Mouse (Mus musculus) neural tube, embryonic 15.5 days (tissue): Measurements from ENCODE around the gene Banf2. TPM values are rescaled to one million over a fixed set of nuclear protein-coding genes. Genes with fewer than 3 reads are reported as not detected.
A peak's percentile ranks its signal among the peaks of the same experiment; 100 is the strongest.

Source experiments
- ATAC-seq: fragments of 200-750 bp; cut with Nextera tagmentation; 2 replicates; pipeline ENCODE4 v1.8.0; 2017; ENCODE audit warnings: mild to moderate bottlenecking, moderate TSS enrichment, moderate library complexity; ENCODE audit not compliant: low FRiP score
- H3K27ac ChIP-seq: fragments of 300-500 bp; sonication (generic); replicated peaks from 2 replicates; pipeline ENCODE4 v1.5.1; 2015; ENCODE audit warnings: mild to moderate bottlenecking, inconsistent platforms
- H3K27me3 ChIP-seq: fragments of 300-500 bp; sonication (generic); replicated peaks from 2 replicates; pipeline ENCODE4 v1.6.1; 2015; ENCODE audit warnings: inconsistent platforms
- H3K36me3 ChIP-seq: fragments of 300-500 bp; sonication (generic); 2 replicates; pipeline ENCODE4 v1.6.1; 2015; ENCODE audit warnings: inconsistent platforms
- H3K4me1 ChIP-seq: fragments of 300-500 bp; sonication (generic); 2 replicates; pipeline ENCODE4 v1.6.1; 2015; ENCODE audit warnings: inconsistent platforms
- H3K4me2 ChIP-seq: fragments of 300-500 bp; sonication (generic); 2 replicates; pipeline ENCODE4 v1.6.1; 2015; ENCODE audit warnings: inconsistent platforms, mild to moderate bottlenecking, moderate library complexity
- H3K4me3 ChIP-seq: fragments of 300-500 bp; sonication (generic); replicated peaks from 2 replicates; pipeline ENCODE4 v1.5.1; 2015; ENCODE audit warnings: mild to moderate bottlenecking, inconsistent platforms
- H3K9ac ChIP-seq: fragments of 300-500 bp; sonication (generic); replicated peaks from 2 replicates; pipeline ENCODE4 v1.6.1; 2015; ENCODE audit warnings: mild to moderate bottlenecking, inconsistent platforms
- H3K9me3 ChIP-seq: fragments of 300-500 bp; sonication (generic); replicated peaks from 2 replicates; pipeline ENCODE4 v1.6.1; 2016; ENCODE audit warnings: inconsistent platforms
- WGBS: fragments of 180-500 bp; shearing (Covaris S2); methylation state at CpG from one replicate; pipeline ENCODE4 v1.1.7; 2015; ENCODE audit warnings: mixed read lengths; 5-methylcytosine and 5-hydroxymethylcytosine counted together
- polyA plus RNA-seq: library from polyadenylated mRNA; unstranded; fragments of >200 nt; fragmentation: Nextera tagmentation; extraction: Ambion mirVana; gene quantifications from 2 replicates; pipeline ENCODE4 v1.2.1, GENCODE M21; 2015

Banf2 gene
- polyA plus RNA-seq, 1 experiment from 2014 or later = not detected

GRCm38 (mm10) chr2:144030791-144031190 lies 2.1 kb upstream of the Banf2 start:
- Histone ChIP-seq H3K4me2 (no peak overlapping the region), H3K36me3 (no peaks in the 10 kb centered on the region), H3K27me3 (no peaks in the 10 kb centered on the region), H3K27ac (no peak overlapping the region), H3K9me3 (no peaks in the 10 kb centered on the region), H3K4me3 (no peak overlapping the region), H3K9ac (no peak overlapping the region), H3K4me1 (no peaks in the 10 kb centered on the region)
- no peak for ATAC-seq
- 94% methylated on average over 7 of the region's 7 CpGs for WGBS

DNA sequence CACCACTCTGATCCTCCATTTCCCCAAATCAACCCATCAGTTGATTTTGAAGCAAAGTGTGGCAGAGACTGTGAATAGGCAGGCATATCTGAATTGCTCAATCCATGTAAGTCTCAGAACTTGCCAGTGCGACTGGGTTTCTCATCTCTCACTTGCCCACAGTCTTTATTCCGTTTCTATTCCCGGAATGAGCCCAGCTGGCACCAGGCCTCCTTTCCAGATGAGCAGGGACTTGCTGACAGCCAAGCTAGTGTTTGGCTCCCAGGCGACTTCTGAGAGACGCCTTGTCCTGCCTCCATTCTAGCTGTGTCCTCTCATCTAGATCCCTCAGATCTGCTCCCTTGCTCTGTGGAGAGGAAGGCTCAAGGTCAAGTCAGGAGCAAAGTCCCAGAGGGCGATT lies 11.9 kb downstream of the Banf2 start:
- H3K4me2 ChIP-seq = no peak overlapping the region
- H3K27ac ChIP-seq = no peak overlapping the region
- no peak for ATAC-seq
- no peak overlapping the region for H3K4me3 ChIP-seq
- H3K27me3 ChIP-seq = no peaks in the 10 kb centered on the region
- 83% methylated on average over 6 of the region's 6 CpGs for WGBS
- no peaks in the 10 kb centered on the region for H3K36me3 ChIP-seq
- peaks cover 10% of the 10 kb centered on the region for H3K4me1 ChIP-seq
- H3K9me3 ChIP-seq = peaks cover 5% of the 10 kb centered on the region; the same call in 1 of the 2 replicates
- H3K9ac ChIP-seq = no peak overlapping the region

GRCm38 (mm10) chr2:144045756-144046560 lies 13.1 kb downstream of the Banf2 start:
- no peak overlapping the region for H3K4me2 ChIP-seq
- peak; percentile 53; the same call in 1 of the 2 replicates for ATAC-seq
- H3K4me1 ChIP-seq = peaks cover 10% of the 10 kb centered on the region
- H3K4me3 ChIP-seq = no peak overlapping the region
- WGBS = 65% methylated on average over 5 of the region's 5 CpGs
- H3K27ac ChIP-seq = no peak overlapping the region
- no peaks in the 10 kb centered on the region for H3K27me3 ChIP-seq
- no peaks in the 10 kb centered on the region for H3K36me3 ChIP-seq
- peaks cover 5% of the 10 kb centered on the region; the same call in 1 of the 2 replicates for H3K9me3 ChIP-seq
- no peak overlapping the region for H3K9ac ChIP-seq

GRCm38 (mm10) chr2:144046916-144047315 lies 14.1 kb downstream of the Banf2 start:
- Histone ChIP-seq H3K9me3 (peaks cover 5% of the 10 kb centered on the region; the same call in 1 of the 2 replicates), H3K9ac (no peak overlapping the region), H3K4me1 (peaks cover 10% of the 10 kb centered on the region), H3K4me3 (no peak overlapping the region), H3K27ac (no peak overlapping the region), H3K36me3 (no peaks in the 10 kb centered on the region), H3K27me3 (no peaks in the 10 kb centered on the region), H3K4me2 (no peak overlapping the region)
- ATAC-seq = no peak
- WGBS = 78% methylated on average over 11 of the region's 11 CpGs

DNA sequence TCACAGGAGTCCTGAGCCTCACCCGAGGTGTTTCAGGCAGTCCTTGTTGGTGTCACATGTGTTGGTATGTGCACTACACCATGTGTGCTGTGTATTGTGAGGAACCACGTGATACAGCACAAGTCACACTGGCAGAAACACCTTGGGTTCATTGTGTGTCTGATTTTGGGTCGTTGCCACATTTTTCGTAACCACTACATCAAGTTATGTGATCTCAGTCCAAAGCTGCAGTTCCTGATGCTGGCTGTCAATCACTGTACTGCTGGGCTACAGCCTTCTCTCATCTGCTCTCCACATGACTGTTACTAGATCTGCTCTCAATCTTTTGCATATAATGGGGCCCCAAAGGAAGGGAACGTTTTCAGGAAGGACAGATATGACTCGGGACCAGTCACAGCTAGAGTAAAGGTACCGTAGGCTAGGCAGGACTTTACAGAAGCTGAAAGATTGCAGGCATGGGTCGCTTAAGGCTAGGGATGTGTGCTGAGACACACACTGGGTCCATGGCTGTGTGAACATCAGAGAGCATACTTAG lies 17.4 kb downstream of the Banf2 start:
- Histone ChIP-seq H3K36me3 (no peaks in the 10 kb centered on the region), H3K27me3 (no peaks in the 10 kb centered on the region), H3K4me2 (no peak overlapping the region), H3K4me1 (peaks cover 10% of the 10 kb centered on the region), H3K4me3 (no peak overlapping the region), H3K9ac (no peak overlapping the region), H3K9me3 (no peaks in the 10 kb centered on the region), H3K27ac (no peak overlapping the region)
- ATAC-seq = no peak
- 86% methylated on average over 8 of the region's 8 CpGs for WGBS

GRCm38 (mm10) chr2:144050861-144051260 lies 18.0 kb downstream of the Banf2 start:
- Histone ChIP-seq H3K4me1 (peaks cover 10% of the 10 kb centered on the region), H3K4me3 (no peak overlapping the region), H3K36me3 (no peaks in the 10 kb centered on the region), H3K27ac (no peak overlapping the region), H3K4me2 (no peak overlapping the region), H3K27me3 (no peaks in the 10 kb centered on the region), H3K9me3 (no peaks in the 10 kb centered on the region), H3K9ac (no peak overlapping the region)
- no peak for ATAC-seq
- WGBS = 94% methylated on average over 6 of the region's 6 CpGs

- Histone ChIP-seq H3K4me2 (no peak overlapping the region), H3K27ac (peak overlapping the region; percentile 33; the same call in 1 of the 2 replicates), H3K4me1 (no peaks in the 10 kb centered on the region), H3K27me3 (no peaks in the 10 kb centered on the region), H3K9me3 (no peaks in the 10 kb centered on the region), H3K36me3 (no peaks in the 10 kb centered on the region), H3K4me3 (no peak overlapping the region), H3K9ac (no peak overlapping the region)
- ATAC-seq = peak; percentile 73; the same call in 1 of the 2 replicates
- 82% methylated on average over 8 of the region's 8 CpGs for WGBS
Observed at GRCm38 (mm10) chr2:144052410-144053065, 19.7 kb downstream of the Banf2 start.

DNA sequence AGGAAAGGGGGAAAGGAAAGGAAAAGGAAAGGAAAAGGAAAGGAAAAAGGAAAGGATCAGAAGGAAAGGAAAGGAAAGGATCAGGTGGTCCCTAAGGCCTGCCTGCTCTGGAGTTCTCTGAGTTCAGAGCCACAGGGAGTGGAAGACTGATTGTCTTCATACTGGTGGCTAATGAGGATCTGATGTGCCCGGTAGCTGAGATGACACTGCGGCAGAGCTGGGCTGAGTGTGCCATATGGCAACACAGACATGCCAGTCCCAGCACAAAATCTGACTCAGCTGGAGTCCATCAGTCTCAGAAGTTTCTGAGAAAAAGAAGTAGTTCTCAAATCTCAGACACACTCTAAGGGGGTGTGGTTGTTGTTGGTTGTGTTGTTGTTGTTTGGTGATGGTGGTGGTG lies 24.9 kb downstream of the Banf2 start:
- 76% methylated on average over 2 of the region's 2 CpGs for WGBS
- no peaks in the 10 kb centered on the region for H3K27me3 ChIP-seq

GRCm38 (mm10) chr2:144061701-144062100 lies 28.8 kb downstream of the Banf2 start:
- H3K27ac ChIP-seq = no peak overlapping the region
- H3K4me1 ChIP-seq = no peaks in the 10 kb centered on the region
- no peaks in the 10 kb centered on the region for H3K36me3 ChIP-seq
- ATAC-seq = no peak
- WGBS = 87% methylated on average over 6 of the region's 6 CpGs
- no peaks in the 10 kb centered on the region for H3K27me3 ChIP-seq
- H3K9me3 ChIP-seq = no peaks in the 10 kb centered on the region
- no peak overlapping the region for H3K9ac ChIP-seq
- no peak overlapping the region for H3K4me3 ChIP-seq
- H3K4me2 ChIP-seq = no peak overlapping the region

More for the DNA sequence above, 24.9 kb downstream of the Banf2 start:
- Histone ChIP-seq H3K36me3 (no peaks in the 10 kb centered on the region), H3K9me3 (no peaks in the 10 kb centered on the region), H3K27ac (no peak overlapping the region), H3K9ac (no peak overlapping the region), H3K4me2 (no peak overlapping the region), H3K4me1 (no peaks in the 10 kb centered on the region), H3K4me3 (no peak overlapping the region)
- no peak for ATAC-seq

- Histone ChIP-seq H3K27me3 (no peaks in the 10 kb centered on the region), H3K4me3 (no peak overlapping the region), H3K27ac (no peak overlapping the region), H3K36me3 (no peaks in the 10 kb centered on the region), H3K9ac (no peak overlapping the region), H3K4me1 (no peaks in the 10 kb centered on the region), H3K9me3 (no peaks in the 10 kb centered on the region), H3K4me2 (no peak overlapping the region)
- 93% methylated on average over 2 of the region's 2 CpGs for WGBS
- ATAC-seq = no peak
Observed at GRCm38 (mm10) chr2:144065499-144065898, 32.6 kb downstream of the Banf2 start.

GRCm38 (mm10) chr2:144069663-144070062 lies 36.8 kb downstream of the Banf2 start:
- H3K27ac ChIP-seq = no peak overlapping the region
- H3K9ac ChIP-seq = no peak overlapping the region
- H3K36me3 ChIP-seq = no peaks in the 10 kb centered on the region
- H3K9me3 ChIP-seq = no peaks in the 10 kb centered on the region
- 90% methylated on average over 4 of the region's 4 CpGs for WGBS
- ATAC-seq = no peak
- no peaks in the 10 kb centered on the region; the same call in 1 of the 2 replicates for H3K4me1 ChIP-seq
- no peak overlapping the region for H3K4me2 ChIP-seq
- no peak overlapping the region for H3K4me3 ChIP-seq
- no peaks in the 10 kb centered on the region for H3K27me3 ChIP-seq

GRCm38 (mm10) chr2:144070479-144070878 lies 37.6 kb downstream of the Banf2 start:
- ATAC-seq = no peak
- Histone ChIP-seq H3K4me1 (no peaks in the 10 kb centered on the region; the same call in 1 of the 2 replicates), H3K9ac (no peak overlapping the region), H3K27ac (no peak overlapping the region), H3K4me3 (no peak overlapping the region), H3K27me3 (no peaks in the 10 kb centered on the region), H3K9me3 (no peaks in the 10 kb centered on the region), H3K36me3 (no peaks in the 10 kb centered on the region), H3K4me2 (no peak overlapping the region)
- WGBS = 82% methylated on average over 7 of the region's 7 CpGs
